Mouse (Mus musculus) adipose tissue, adult 10 weeks (tissue): ENCODE results near the gene Olfr394. TPM values are rescaled to one million over a fixed set of nuclear protein-coding genes. Genes with fewer than 3 reads are reported as not detected.

Experiments
- polyA plus RNA-seq: library from polyadenylated mRNA; stranded (reverse); fragments of 350-450 nt; fragmentation: Illumina TruSeq; extraction: RNeasy Lipid Tissue Mini Kit (QIAGEN cat#74804); gene quantifications from one replicate; pipeline ENCODE4 v1.2.3, GENCODE M21; 2014; ENCODE audit warnings: low read depth, low replicate concordance

Gene Olfr394
- not detected for polyA plus RNA-seq

GRCm38 (mm10) chr11:73890671-73891070, at the start of gene Olfr394:
Gene Olfr394, minus strand, starts transcription at chr11:73890771.

GRCm38 (mm10) chr11:73936377-73936776, 45.8 kb upstream of the Olfr394 start, which contains the start of gene Olfr23:
Gene Olfr23, plus strand, starts transcription at chr11:73936677.

GRCm38 (mm10) chr11:73909199-73909598, 18.6 kb upstream of the Olfr394 start, which contains the start of gene Olfr395:
Gene Olfr395, minus strand, starts transcription at chr11:73909299.

GRCm38 (mm10) chr11:73851354-73851753, 39.2 kb downstream of the Olfr394 start, which contains the start of gene Olfr393:
Gene Olfr393, minus strand, starts transcription at chr11:73851454.

Other genes starting within 250 kb of the Olfr394 start
- not detected for gene Zfp735, start 202.0 kb downstream of the Olfr394 start, polyA plus RNA-seq
- not detected for gene Olfr389, start 110.1 kb downstream of the Olfr394 start, polyA plus RNA-seq
- not detected for gene Olfr390, start 107.8 kb downstream of the Olfr394 start, polyA plus RNA-seq
- not detected for gene Olfr391-ps, start 87.7 kb downstream of the Olfr394 start, polyA plus RNA-seq
- gene Olfr392, start 73.7 kb downstream of the Olfr394 start, polyA plus RNA-seq = not detected
- gene Olfr393, start 39.3 kb downstream of the Olfr394 start, polyA plus RNA-seq = not detected
- gene Olfr395, start 18.5 kb upstream of the Olfr394 start, polyA plus RNA-seq = not detected
- not detected for gene Olfr23, start 45.9 kb upstream of the Olfr394 start, polyA plus RNA-seq
- not detected for gene Olfr397, start 70.0 kb upstream of the Olfr394 start, polyA plus RNA-seq
- gene Olfr398, start 99.6 kb upstream of the Olfr394 start, polyA plus RNA-seq = not detected
- gene Olfr139, start 165.8 kb upstream of the Olfr394 start, polyA plus RNA-seq = not detected
- not detected for gene Olfr399, start 165.8 kb upstream of the Olfr394 start, polyA plus RNA-seq
- gene Zfp616, start 179.2 kb upstream of the Olfr394 start, polyA plus RNA-seq = not detected
- gene Olfr401, start 222.9 kb upstream of the Olfr394 start, polyA plus RNA-seq = not detected